Mouse (Mus musculus) CH12.LX (cell line): Measurements from ENCODE around the gene Lysmd1. TPM values are rescaled to one million over a fixed set of nuclear protein-coding genes. Genes with fewer than 3 reads are reported as not detected.

ENCODE experiments used
- DNase-seq: peaks from one replicate; pipeline ENCODE4 v3.0.0-alpha.2; 2013; ENCODE audit errors: extremely low read depth
- H3K27ac ChIP-seq: 2 replicates; pipeline ENCODE4 v1.5.1; 2012; ENCODE audit warnings: low read depth, mild to moderate bottlenecking, control low read depth, moderate library complexity; ENCODE audit not compliant: insufficient read depth
- H3K27me3 ChIP-seq: replicated peaks from 2 replicates; pipeline ENCODE3; 2012; ENCODE audit warnings: inconsistent platforms
- H3K36me3 ChIP-seq, 2 experiments: replicated peaks in 1 of 2; 2 replicates each; pipeline versions ENCODE3 to v1.6.1; 2012; ENCODE audit warnings: inconsistent platforms in 1 of 2, low read length in 1 of 2, mild to moderate bottlenecking in 1 of 2, mixed read lengths in 1 of 2, moderate library complexity in 1 of 2; ENCODE audit not compliant: control insufficient read depth in 1 of 2, insufficient read depth in 1 of 2
- H3K4me1 ChIP-seq, 2 experiments: 2 replicates each; pipeline ENCODE4 v1.6.1; 2012; ENCODE audit warnings: inconsistent platforms in 1 of 2, moderate library complexity in 1 of 2; ENCODE audit not compliant: insufficient read depth in 2 of 2, control insufficient read depth in 1 of 2
- H3K4me2 ChIP-seq: 2 replicates; pipeline ENCODE4 v1.6.1; 2012; ENCODE audit warnings: low read depth, mild to moderate bottlenecking, control low read depth; ENCODE audit not compliant: poor library complexity, insufficient read depth, severe bottlenecking
- H3K4me3 ChIP-seq, 3 experiments: fragments of 150-350 bp in 1 of 3; sonication (generic) in 1 of 3; replicated peaks in 1 of 3; 2 replicates each; pipeline versions ENCODE3 to v1.5.1; 2011 to 2012; ENCODE audit warnings: low read depth in 2 of 3, low read length in 2 of 3, mild to moderate bottlenecking in 2 of 3, moderate library complexity in 2 of 3, control low read depth in 1 of 3, improper control_type of control experiment in 1 of 3, inconsistent platforms in 1 of 3, mixed read lengths in 1 of 3; ENCODE audit not compliant: poor library complexity in 1 of 3
- H3K79me2 ChIP-seq: replicated peaks from 2 replicates; pipeline ENCODE4 v1.6.1; 2012; ENCODE audit warnings: mild to moderate bottlenecking, moderate library complexity; ENCODE audit not compliant: control insufficient read depth, poor library complexity, insufficient read depth, severe bottlenecking; ENCODE audit errors: extremely low read depth
- H3K9ac ChIP-seq: 2 replicates; pipeline ENCODE4 v1.6.1; 2012; ENCODE audit warnings: low read depth, mild to moderate bottlenecking, control low read depth, moderate library complexity; ENCODE audit not compliant: insufficient read depth
- H3K9me3 ChIP-seq: replicated peaks from 2 replicates; pipeline ENCODE3; 2012; ENCODE audit warnings: low read length, inconsistent platforms, mixed read lengths
- BHLHE40 ChIP-seq: IDR thresholded peaks from 2 replicates; pipeline ENCODE4 v1.6.1; 2011; ENCODE audit warnings: mild to moderate bottlenecking, low read depth, low read length, improper control_type of control experiment
- CHD1 ChIP-seq: IDR thresholded peaks from 2 replicates; pipeline ENCODE4 v1.6.1; 2012; ENCODE audit warnings: low read depth, low read length, improper control_type of control experiment, inconsistent platforms
- CHD2 ChIP-seq: IDR thresholded peaks from 2 replicates; pipeline ENCODE4 v1.6.1; 2011; ENCODE audit warnings: low read length, improper control_type of control experiment
- CTCF ChIP-seq, 2 experiments: IDR thresholded peaks in 1 of 2; conservative IDR thresholded peaks in 1 of 2; 2 replicates each; pipeline ENCODE4 v1.5.1; 2011 to 2012; ENCODE audit warnings: low read depth in 2 of 2, low read length in 2 of 2, improper control_type of control experiment in 1 of 2, inconsistent platforms in 1 of 2, mild to moderate bottlenecking in 1 of 2, moderate library complexity in 1 of 2
- E2F4 ChIP-seq: IDR thresholded peaks from 2 replicates; pipeline ENCODE4 v1.6.1; 2011; ENCODE audit warnings: low read depth, low read length, improper control_type of control experiment; ENCODE audit not compliant: insufficient replicate concordance
- ELF1 ChIP-seq: IDR thresholded peaks from 2 replicates; pipeline ENCODE4 v1.6.1; 2014; ENCODE audit warnings: low read depth, mild to moderate bottlenecking, inconsistent platforms, low read length, improper control_type of control experiment
- EP300 ChIP-seq: IDR thresholded peaks from 2 replicates; pipeline ENCODE4 v1.6.1; 2011; ENCODE audit warnings: low read length, improper control_type of control experiment
- ETS1 ChIP-seq: conservative IDR thresholded peaks from 2 replicates; pipeline ENCODE4 v1.6.1; 2012; ENCODE audit warnings: low read depth, mild to moderate bottlenecking, inconsistent platforms, low read length, improper control_type of control experiment, moderate library complexity
- GABPA ChIP-seq: IDR thresholded peaks from 2 replicates; pipeline ENCODE4 v1.6.1; 2012; ENCODE audit warnings: low read depth, low read length, improper control_type of control experiment, inconsistent platforms; ENCODE audit not compliant: insufficient replicate concordance
- IRF4 ChIP-seq: IDR thresholded peaks from 2 replicates; pipeline ENCODE4 v1.6.1; 2014; ENCODE audit warnings: low read depth, mild to moderate bottlenecking, inconsistent platforms, low read length, improper control_type of control experiment
- JUN ChIP-seq: IDR thresholded peaks from 2 replicates; pipeline ENCODE4 v1.6.1; 2011; ENCODE audit warnings: low read depth, mild to moderate bottlenecking, low read length, improper control_type of control experiment, moderate library complexity; ENCODE audit not compliant: insufficient read depth
- KAT2A ChIP-seq: IDR thresholded peaks from 2 replicates; pipeline ENCODE4 v1.6.1; 2012; ENCODE audit warnings: low read length, improper control_type of control experiment, inconsistent platforms; ENCODE audit not compliant: insufficient replicate concordance
- MAFK ChIP-seq: IDR thresholded peaks from 2 replicates; pipeline ENCODE4 v1.6.1; 2011; ENCODE audit warnings: low read length, improper control_type of control experiment; ENCODE audit not compliant: insufficient replicate concordance
- MAX ChIP-seq: IDR thresholded peaks from 2 replicates; pipeline ENCODE4 v1.6.1; 2011; ENCODE audit warnings: low read length, improper control_type of control experiment
- MEF2A ChIP-seq: IDR thresholded peaks from 2 replicates; pipeline ENCODE4 v1.6.1; 2014; ENCODE audit warnings: low read depth, mild to moderate bottlenecking, inconsistent platforms, low read length, improper control_type of control experiment, borderline replicate concordance
- MYC ChIP-seq: IDR thresholded peaks from 2 replicates; pipeline ENCODE4 v1.6.1; 2011; ENCODE audit warnings: low read depth, mild to moderate bottlenecking, improper control_type of control experiment, low read length
- NELFE ChIP-seq: IDR thresholded peaks from 2 replicates; pipeline ENCODE4 v1.6.1; 2011; ENCODE audit warnings: low read depth, low read length, improper control_type of control experiment
- NRF1 ChIP-seq: IDR thresholded peaks from 2 replicates; pipeline ENCODE4 v1.6.1; 2014; ENCODE audit warnings: low read depth, mild to moderate bottlenecking, inconsistent platforms, low read length, improper control_type of control experiment, moderate library complexity
- PAX5 ChIP-seq: IDR thresholded peaks from 2 replicates; pipeline ENCODE4 v1.6.1; 2012; ENCODE audit warnings: low read length, inconsistent platforms, mixed read lengths
- POLR2A ChIP-seq: IDR thresholded peaks from 2 replicates; pipeline ENCODE4 v1.6.1; 2011; ENCODE audit warnings: low read depth, mild to moderate bottlenecking, improper control_type of control experiment, low read length
- POLR2AphosphoS2 ChIP-seq: IDR thresholded peaks from 2 replicates; pipeline ENCODE4 v1.6.1; 2011; ENCODE audit warnings: low read depth, low read length, improper control_type of control experiment
- RAD21 ChIP-seq: IDR thresholded peaks from 2 replicates; pipeline ENCODE4 v1.6.1; 2011; ENCODE audit warnings: low read depth, mild to moderate bottlenecking, low read length, improper control_type of control experiment, moderate library complexity
- SIN3A ChIP-seq: IDR thresholded peaks from 2 replicates; pipeline ENCODE4 v1.6.1; 2012; ENCODE audit warnings: low read length, improper control_type of control experiment, inconsistent platforms
- SMC3 ChIP-seq: IDR thresholded peaks from 2 replicates; pipeline ENCODE4 v1.6.1; 2011; ENCODE audit warnings: low read depth, low read length, improper control_type of control experiment
- TBP ChIP-seq: conservative IDR thresholded peaks from 2 replicates; pipeline ENCODE4 v1.6.1; 2011; ENCODE audit warnings: low read depth, low read length, improper control_type of control experiment
- TCF12 ChIP-seq: IDR thresholded peaks from 2 replicates; pipeline ENCODE4 v1.6.1; 2014; ENCODE audit warnings: low read depth, mild to moderate bottlenecking, inconsistent platforms, low read length, improper control_type of control experiment
- USF1 ChIP-seq: IDR thresholded peaks from 2 replicates; pipeline ENCODE4 v1.6.1; 2014; ENCODE audit warnings: low read depth, mild to moderate bottlenecking, inconsistent platforms, low read length, improper control_type of control experiment
- USF2 ChIP-seq: conservative IDR thresholded peaks from 2 replicates; pipeline ENCODE4 v1.6.1; 2011; ENCODE audit warnings: low read depth, low read length, improper control_type of control experiment
- ZKSCAN1 ChIP-seq: IDR thresholded peaks from 2 replicates; pipeline ENCODE4 v1.6.1; 2012; ENCODE audit warnings: low read depth, inconsistent platforms, low read length, improper control_type of control experiment, borderline replicate concordance
- ZMIZ1 ChIP-seq: IDR thresholded peaks from 2 replicates; pipeline ENCODE4 v1.6.1; 2012; ENCODE audit warnings: low read depth, mild to moderate bottlenecking, inconsistent platforms, low read length, improper control_type of control experiment
- ZNF384 ChIP-seq: IDR thresholded peaks from 2 replicates; pipeline ENCODE4 v1.6.1; 2012; ENCODE audit warnings: low read depth, low read length, improper control_type of control experiment, inconsistent platforms
- dilution Hi-C: fragments of 300-500 bp; cut with MboI; formaldehyde crosslinking; loops from 2 replicates; pipeline ENCODE4 v1.14.3; 2020; ENCODE audit warnings: low sequenced_read_pairs; ENCODE audit not compliant: extremely low pct_unique_long_range_greater_than_20kb, extremely low pct_ligation_motif_present
- in situ Hi-C: fragments of 300-500 bp; cut with MboI; formaldehyde crosslinking; loops from 3 replicates; pipeline ENCODE4 v1.14.3; 2019; ENCODE audit warnings: low sequenced_read_pairs, low pct_ligation_motif_present, low pct_unique_long_range_greater_than_20kb, mixed read lengths
- polyA plus RNA-seq: library from polyadenylated mRNA; unstranded; fragments of >175 nt; gene quantifications from 2 replicates; pipeline ENCODE4 v1.2.1, GENCODE M21; 2012; ENCODE audit warnings: low read depth; ENCODE audit not compliant: insufficient read length
- total RNA-seq, 2 experiments: library from RNA; depleted of rRNA; stranded (reverse); fragments of 300-350 nt in 1 of 2; fragments of >200 nt in 1 of 2; gene quantifications; 2 replicates each; pipeline ENCODE4 v1.2.3; 2012 to 2014

Lysmd1 gene
- total and polyA plus RNA-seq, 3 experiments = 8.1 to 13.6 (median 11.6) TPM

DNA sequence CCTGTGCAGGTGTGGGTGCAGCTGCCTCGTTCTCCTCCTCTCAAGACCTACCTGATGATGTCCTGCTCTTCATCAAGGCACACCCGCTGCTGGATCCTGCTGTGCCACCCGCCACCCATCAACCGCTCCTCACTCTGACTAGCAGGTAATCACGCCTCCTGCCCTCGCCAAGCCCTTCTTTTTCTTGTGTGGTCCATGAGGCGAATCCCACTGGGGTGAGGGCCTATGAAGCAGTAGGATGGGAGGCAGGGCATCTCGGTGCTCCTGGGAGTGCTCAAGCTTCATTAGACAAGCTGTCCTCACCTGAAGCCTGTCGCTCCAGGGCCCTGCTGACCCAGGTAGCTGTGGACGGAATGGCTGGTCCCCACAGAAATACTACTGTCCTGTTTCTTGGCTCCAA, 36.1 kb downstream of the Lysmd1 start:
- Histone ChIP-seq H3K4me3 (no peak overlapping the region), H3K4me1 (peaks cover 0 to 3% of the 10 kb centered on the region in 2 experiments; a peak in 1 of 4 replicates), H3K27ac (no peak overlapping the region), H3K9ac (no peak overlapping the region), H3K27me3 (peaks cover 46% of the 10 kb centered on the region)
- no peak for DNase-seq
- TF ChIP-seq RAD21 (no peak), CTCF (conservative IDR thresholded peaks at IDR 0.05 in 1 of 2, IDR thresholded peaks at IDR 0.05 in 1 of 2; ENCODE audit: low read depth in 2 of 2, low read length in 2 of 2) (no peak), MAFK (no peak), ETS1 (no peak), PAX5 (no peak), CHD1 (no peak), GABPA (no peak), TCF12 (no peak), EP300 (no peak), E2F4 (no peak), ZKSCAN1 (no peak), USF1 (no peak), MYC (no peak), MAX (no peak), IRF4 (no peak), ELF1 (no peak), JUN (no peak), NRF1 (no peak), SIN3A (no peak), TBP (no peak)
- TF ChIP-seq, all 38 proteins: peak for 0
- no peaks in the 10 kb centered on the region for H3K36me3 ChIP-seq
- no peaks in the 10 kb centered on the region for H3K79me2 ChIP-seq
- no peak overlapping the region for H3K4me2 ChIP-seq
- dilution Hi-C loops (no loop called here), in situ Hi-C loops (no loop called here)
- H3K9me3 ChIP-seq = peaks cover 8% of the 10 kb centered on the region

DNA sequence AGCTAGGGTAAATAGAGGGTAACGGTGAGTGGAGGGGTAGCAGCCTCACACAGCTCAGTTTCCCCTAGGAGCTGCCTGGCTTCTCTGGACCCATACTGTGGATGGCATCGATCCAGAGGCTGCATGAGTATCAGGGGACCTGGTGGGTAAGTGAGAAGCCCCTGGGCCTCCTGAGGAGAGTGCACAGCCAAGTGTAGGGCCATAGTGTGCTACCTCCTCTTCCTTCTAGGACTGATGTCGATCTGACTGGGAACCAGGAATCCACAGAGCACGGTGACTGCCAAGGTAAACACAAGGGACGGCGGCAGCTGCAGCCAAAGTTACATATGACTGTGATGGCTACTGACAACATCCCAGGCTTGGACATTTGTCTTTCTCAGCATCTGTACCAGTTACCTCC, 37.2 kb downstream of the Lysmd1 start:
- peaks cover 40% of the 10 kb centered on the region for H3K27me3 ChIP-seq
- dilution Hi-C loops = no loop called here

More for the DNA sequence above, 37.2 kb downstream of the Lysmd1 start:
- Histone ChIP-seq H3K9me3 (peaks cover 8% of the 10 kb centered on the region), H3K4me3 (no peak overlapping the region), H3K9ac (no peak overlapping the region), H3K4me2 (no peak overlapping the region), H3K79me2 (no peaks in the 10 kb centered on the region), H3K36me3 (no peaks in the 10 kb centered on the region), H3K27ac (no peak overlapping the region), H3K4me1 (peaks cover 0 to 8% of the 10 kb centered on the region in 2 experiments; a peak in 1 of 4 replicates)
- TF ChIP-seq CHD1 (no peak), CHD2 (no peak), POLR2A (no peak), ZMIZ1 (no peak), E2F4 (no peak), ELF1 (no peak), MEF2A (no peak), NRF1 (no peak), SIN3A (no peak), USF2 (no peak), PAX5 (no peak), MAFK (no peak), KAT2A (no peak), SMC3 (no peak), MYC (no peak), NELFE (no peak), POLR2AphosphoS2 (no peak), IRF4 (no peak), BHLHE40 (no peak), ZNF384 (no peak)
- in situ Hi-C loops = no loop called here
- no peak for DNase-seq
